Mouse (Mus musculus): ENCODE measurements at regions not wholly inside any gene's neighbourhood (a gene's known extent, or its start where the extent isn't known, plus 50 kb on each side); places are given as distances from the start of the nearest gene placed in this dataset.

- peak; percentile 44 for DNase-seq
These were observed 103.8 kb upstream of the Peli1 start for GRCm38 (mm10) chr11:20987171-20987815.

GRCm38 (mm10) chr11:20987841-20988251, 103.2 kb upstream of the Peli1 start:
- peak; percentile 10 for DNase-seq

GRCm38 (mm10) chr11:20988871-20989270, 102.2 kb upstream of the Peli1 start:
- DNase-seq = no peak

- no peak for DNase-seq
These were observed 97.5 kb upstream of the Peli1 start for GRCm38 (mm10) chr11:20993580-20993979.

GRCm38 (mm10) chr11:21001400-21001799, 89.7 kb upstream of the Peli1 start:
- no peak for DNase-seq

GRCm38 (mm10) chr11:21007222-21007621, 83.9 kb upstream of the Peli1 start:
- no peak for DNase-seq

GRCm38 (mm10) chr11:21009505-21009904, 81.6 kb upstream of the Peli1 start:
- DNase-seq = no peak

DNA sequence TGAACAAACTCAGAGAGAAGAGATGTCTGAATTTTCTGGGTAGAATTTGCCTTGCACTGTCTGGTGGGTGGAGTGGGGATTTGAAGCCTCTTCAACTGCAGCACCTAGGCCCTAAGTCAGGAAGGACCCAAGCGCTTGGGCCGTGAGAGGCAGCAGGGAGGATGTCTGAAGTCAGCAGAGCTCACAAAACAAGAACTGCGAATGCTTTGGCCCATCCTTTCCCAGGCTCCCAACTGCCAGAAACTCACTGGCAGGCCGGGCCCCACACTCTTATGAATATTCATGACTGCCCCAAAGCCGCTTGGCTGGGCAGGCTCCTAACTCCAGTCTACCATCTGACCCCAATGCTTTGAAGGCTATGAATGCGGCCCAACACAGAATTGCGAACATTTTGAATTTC, 80.2 kb upstream of the Peli1 start:
- no peak for DNase-seq

GRCm38 (mm10) chr11:21014250-21014649, 76.8 kb upstream of the Peli1 start:
- no peak for DNase-seq

DNA sequence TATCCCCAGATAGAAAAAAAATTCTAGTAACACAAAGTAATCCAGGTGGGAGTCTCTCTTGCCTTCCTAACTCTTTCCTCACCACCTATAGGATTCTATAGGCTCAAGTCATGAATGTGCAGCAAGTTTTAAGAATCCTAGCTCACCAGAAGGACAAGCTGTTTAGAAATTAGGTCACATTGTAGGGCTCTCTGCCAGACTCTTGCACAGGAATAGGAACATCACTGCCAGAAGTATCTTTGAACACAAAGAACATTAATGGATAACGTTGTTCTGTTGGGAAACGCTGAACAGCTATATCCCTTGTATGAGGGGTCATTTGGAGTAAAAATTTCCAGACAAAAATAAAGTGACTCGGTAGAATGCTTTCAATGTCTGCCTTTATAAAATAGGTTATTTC, 75.6 kb upstream of the Peli1 start:
- DNase-seq = peak; percentile 53

- peak; percentile 80 for DNase-seq
These were observed 74.9 kb upstream of the Peli1 start for GRCm38 (mm10) chr11:21016133-21016746.

DNA sequence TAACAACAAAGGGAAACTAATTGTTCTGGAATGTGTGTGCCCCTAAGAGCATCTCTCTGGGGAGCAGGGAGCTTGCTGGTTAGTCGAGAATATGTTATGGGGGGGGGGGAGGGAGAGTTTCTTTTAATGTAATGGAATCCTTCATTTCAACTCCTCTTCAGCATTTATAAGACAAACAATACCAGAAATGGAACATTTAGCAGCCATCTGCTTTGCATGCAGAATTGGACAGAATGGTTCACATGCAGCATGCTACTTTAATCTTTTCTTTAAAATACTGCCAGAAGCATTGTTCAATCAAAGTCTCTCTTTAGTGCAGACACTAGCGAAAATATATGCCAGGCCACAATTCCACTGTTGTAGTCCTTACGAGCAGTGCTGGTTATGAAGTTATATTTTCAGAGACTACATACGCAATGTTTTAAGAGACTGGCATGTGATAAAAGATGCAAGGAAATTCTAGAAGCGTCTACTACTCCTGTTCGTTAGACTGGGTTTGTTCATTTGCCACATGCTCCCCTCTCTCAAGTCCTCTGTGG, 74.2 kb upstream of the Peli1 start:
- DNase-seq = no peak

DNA sequence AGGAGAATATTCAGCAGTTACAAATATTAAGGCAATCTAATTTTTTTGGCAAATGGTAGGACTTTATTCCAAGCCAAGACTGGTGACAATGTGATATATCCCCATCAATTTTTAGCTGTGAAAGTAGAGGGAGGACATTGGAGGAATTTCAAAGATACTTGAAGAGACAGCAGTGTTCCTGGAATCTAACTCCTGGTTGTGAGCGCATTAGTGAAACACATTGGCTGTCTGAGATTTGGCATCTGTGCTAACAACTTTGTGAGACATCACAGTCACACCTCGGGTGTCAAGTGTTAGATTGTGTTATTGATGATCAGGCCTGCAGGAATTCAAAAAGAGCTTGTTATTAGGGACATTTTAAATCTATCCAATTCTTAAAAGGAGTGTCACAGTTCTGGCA, 71.3 kb upstream of the Peli1 start:
- no peak for DNase-seq

DNA sequence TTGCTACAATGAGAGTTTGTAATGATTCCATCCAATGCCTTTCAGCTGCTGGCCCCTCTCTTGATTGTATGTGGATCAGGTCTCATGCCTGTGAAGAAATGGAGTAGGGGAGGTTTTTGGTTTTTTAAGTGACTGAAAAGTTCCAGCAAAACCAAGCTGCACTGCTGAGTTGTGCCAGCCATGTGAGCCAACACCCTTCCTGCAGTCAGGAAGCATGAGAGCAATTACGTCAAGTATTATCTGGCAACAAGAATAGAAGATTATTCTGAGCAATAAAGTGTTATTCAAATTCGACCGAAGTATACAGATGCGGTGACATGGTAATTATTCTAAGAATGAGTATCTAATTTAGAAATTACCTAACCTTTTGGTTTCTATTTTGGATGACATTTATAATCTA, 67.0 kb upstream of the Peli1 start:
- no peak for DNase-seq

GRCm38 (mm10) chr11:21024521-21024920, 66.6 kb upstream of the Peli1 start:
- DNase-seq = no peak

GRCm38 (mm10) chr11:21027299-21027698, 63.8 kb upstream of the Peli1 start:
- DNase-seq = no peak

- DNase-seq = no peak
These were observed 60.7 kb upstream of the Peli1 start for GRCm38 (mm10) chr11:21030362-21030761.

DNA sequence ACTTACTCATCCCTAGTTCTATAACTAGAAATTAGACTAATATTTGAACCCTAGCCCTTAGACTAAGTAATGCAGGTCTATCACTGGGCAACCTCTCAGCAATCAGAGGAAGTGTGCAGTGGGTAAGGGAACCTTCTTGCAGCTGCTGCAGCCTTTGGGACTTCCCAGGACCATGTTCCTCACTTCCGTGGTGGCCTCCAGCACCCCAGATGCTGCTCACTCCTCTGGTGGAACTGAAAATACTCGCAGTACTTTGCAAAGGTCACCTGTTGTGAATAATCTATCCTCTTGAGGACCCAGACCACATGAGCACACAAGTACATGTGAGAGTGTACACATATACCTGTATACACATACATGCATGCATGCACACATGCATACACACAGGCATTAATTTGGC, 59.3 kb upstream of the Peli1 start:
- DNase-seq = no peak

DNA sequence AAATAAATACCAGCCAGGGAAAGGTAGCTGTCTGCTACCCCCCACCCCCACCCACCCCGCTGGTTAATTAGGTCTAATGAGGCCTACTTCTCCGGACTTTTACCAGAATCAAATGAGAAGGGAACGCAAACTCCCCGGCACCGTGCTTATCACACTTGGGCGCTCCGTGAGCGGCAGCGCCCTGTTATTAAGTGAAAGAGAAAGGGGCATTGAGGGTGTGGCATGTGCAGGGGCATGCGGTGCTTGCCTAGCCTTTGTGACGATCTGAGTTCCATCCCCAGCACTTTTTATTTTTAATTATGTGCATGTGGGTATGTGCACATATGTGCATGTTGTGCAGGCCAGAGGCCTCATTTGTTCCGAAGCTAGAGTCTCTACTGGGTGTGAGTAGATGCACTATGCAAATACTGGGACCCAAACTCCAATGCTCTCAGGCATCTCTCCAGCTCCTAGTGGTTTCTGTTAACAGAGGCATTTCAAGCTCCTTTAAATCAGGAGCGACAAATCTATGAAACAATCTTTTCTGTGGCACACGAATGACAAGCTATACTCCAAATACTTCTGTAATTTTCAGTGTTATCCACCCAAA, 57.8 kb upstream of the Peli1 start:
- DNase-seq = no peak

DNA sequence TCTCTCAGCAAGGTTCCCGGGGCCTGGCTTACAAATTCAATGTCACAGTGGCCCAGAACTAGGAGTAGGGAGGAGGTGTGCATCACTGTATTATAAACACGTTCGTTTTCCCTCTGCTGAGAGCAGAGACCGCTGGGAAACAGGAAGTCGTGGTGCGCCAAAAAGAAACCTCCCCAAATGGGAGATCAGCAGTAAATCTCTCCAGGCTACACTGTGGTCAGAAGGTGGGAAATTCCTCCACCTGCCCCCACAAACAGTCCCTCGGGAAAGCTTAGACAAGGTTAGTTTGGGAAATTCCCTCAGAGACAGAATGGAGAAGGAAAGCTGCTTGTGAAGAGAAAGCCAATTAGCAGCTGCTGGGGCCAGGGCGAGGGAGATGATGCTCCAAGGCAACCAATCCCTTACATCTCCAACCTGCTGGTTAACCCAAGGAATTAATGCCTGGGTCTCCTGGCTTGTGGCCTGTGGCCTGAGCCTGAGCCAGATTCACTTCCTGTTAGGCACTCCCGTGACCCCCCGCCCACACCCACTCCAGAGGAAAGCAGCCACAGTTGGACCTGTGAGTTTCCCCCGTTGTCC, 57.2 kb upstream of the Peli1 start:
- no peak for DNase-seq

DNA sequence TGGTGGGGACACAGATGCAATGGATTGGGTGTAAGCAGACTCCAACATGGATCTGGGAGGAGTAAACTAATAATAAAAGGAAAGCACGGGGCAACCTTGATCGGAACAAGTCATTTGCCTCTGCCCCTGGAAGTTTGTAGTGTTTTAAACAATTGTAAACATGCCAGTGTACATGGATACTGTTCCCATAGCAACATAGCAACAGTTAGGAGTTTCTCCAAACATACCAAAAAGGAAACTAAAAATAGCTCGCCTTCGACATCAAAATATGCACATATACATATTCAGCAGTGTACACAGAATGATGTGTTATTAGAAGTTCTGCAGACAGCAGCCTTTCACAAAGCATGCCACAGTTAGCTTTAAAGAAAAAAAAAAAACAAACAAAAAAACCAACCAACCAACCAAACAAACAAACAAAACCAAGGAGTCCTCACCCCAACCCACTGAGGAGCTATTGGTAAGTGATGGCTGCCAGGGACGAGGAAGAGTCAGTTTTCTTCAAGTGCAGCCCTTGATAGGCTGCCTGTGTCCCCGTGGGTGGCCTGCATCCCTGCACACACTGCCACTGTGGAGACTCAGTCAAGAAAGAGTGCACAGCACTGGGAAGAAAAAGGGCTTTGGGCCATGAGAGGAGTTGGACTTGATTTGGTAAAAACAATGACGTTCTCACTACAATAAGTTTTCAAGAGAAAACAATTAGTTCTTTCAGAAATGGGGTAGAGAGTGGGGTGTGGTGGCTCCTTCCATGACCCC, 54.8 kb upstream of the Peli1 start:
- no peak for DNase-seq

DNA sequence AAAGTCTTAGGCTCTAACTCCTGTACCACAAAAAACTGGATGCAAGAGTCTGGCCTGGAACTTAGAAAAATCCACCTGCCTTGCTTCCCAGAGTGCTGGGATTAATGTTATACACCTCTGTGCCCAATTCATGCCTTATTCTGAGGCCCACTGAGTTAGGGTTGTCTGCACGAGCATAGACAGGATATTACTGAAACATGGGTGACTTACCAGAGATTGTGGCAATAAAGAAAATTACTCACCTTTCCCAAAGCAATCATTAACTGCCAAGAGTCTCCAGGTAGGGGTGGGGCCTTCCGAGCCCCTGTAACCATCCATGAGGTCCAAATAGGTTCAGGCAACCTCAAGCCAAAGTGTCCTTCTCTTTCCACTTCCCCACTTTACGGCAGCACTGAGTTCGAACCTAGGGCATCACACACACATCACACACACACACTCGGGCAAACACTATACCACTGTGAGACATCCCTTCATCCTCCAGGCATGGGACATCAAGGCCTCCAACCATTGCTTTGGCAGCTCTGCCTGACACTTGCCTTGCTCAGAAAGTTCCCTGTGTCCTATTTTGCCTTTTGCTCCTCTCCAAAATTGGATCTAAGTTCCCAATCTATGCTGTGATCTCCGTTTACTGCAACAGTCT, 53.7 kb upstream of the Peli1 start:
- DNase-seq = no peak

- no peak for DNase-seq
These were observed 49.9 kb upstream of the Peli1 start for GRCm38 (mm10) chr11:21041201-21041600.
